Mouse (Mus musculus) CH12.LX (cell line): ENCODE data around the gene Hap1. TPM values are rescaled to one million over a fixed set of nuclear protein-coding genes. Genes with fewer than 3 reads are reported as not detected.

ENCODE experiments used
- DNase-seq: peaks from one replicate; pipeline ENCODE4 v3.0.0-alpha.2; 2013; ENCODE audit errors: extremely low read depth
- H3K27ac ChIP-seq: 2 replicates; pipeline ENCODE4 v1.5.1; 2012; ENCODE audit warnings: low read depth, mild to moderate bottlenecking, control low read depth, moderate library complexity; ENCODE audit not compliant: insufficient read depth
- H3K27me3 ChIP-seq: replicated peaks from 2 replicates; pipeline ENCODE3; 2012; ENCODE audit warnings: inconsistent platforms
- H3K36me3 ChIP-seq, 2 experiments: replicated peaks in 1 of 2; 2 replicates each; pipeline versions ENCODE3 to v1.6.1; 2012; ENCODE audit warnings: inconsistent platforms in 1 of 2, low read length in 1 of 2, mild to moderate bottlenecking in 1 of 2, mixed read lengths in 1 of 2, moderate library complexity in 1 of 2; ENCODE audit not compliant: control insufficient read depth in 1 of 2, insufficient read depth in 1 of 2
- H3K4me1 ChIP-seq, 2 experiments: 2 replicates each; pipeline ENCODE4 v1.6.1; 2012; ENCODE audit warnings: inconsistent platforms in 1 of 2, moderate library complexity in 1 of 2; ENCODE audit not compliant: insufficient read depth in 2 of 2, control insufficient read depth in 1 of 2
- H3K4me2 ChIP-seq: 2 replicates; pipeline ENCODE4 v1.6.1; 2012; ENCODE audit warnings: low read depth, mild to moderate bottlenecking, control low read depth; ENCODE audit not compliant: poor library complexity, insufficient read depth, severe bottlenecking
- H3K4me3 ChIP-seq, 3 experiments: fragments of 150-350 bp in 1 of 3; sonication (generic) in 1 of 3; replicated peaks in 1 of 3; 2 replicates each; pipeline versions ENCODE3 to v1.5.1; 2011 to 2012; ENCODE audit warnings: low read depth in 2 of 3, low read length in 2 of 3, mild to moderate bottlenecking in 2 of 3, moderate library complexity in 2 of 3, control low read depth in 1 of 3, improper control_type of control experiment in 1 of 3, inconsistent platforms in 1 of 3, mixed read lengths in 1 of 3; ENCODE audit not compliant: poor library complexity in 1 of 3
- H3K79me2 ChIP-seq: replicated peaks from 2 replicates; pipeline ENCODE4 v1.6.1; 2012; ENCODE audit warnings: mild to moderate bottlenecking, moderate library complexity; ENCODE audit not compliant: control insufficient read depth, poor library complexity, insufficient read depth, severe bottlenecking; ENCODE audit errors: extremely low read depth
- H3K9ac ChIP-seq: 2 replicates; pipeline ENCODE4 v1.6.1; 2012; ENCODE audit warnings: low read depth, mild to moderate bottlenecking, control low read depth, moderate library complexity; ENCODE audit not compliant: insufficient read depth
- H3K9me3 ChIP-seq: replicated peaks from 2 replicates; pipeline ENCODE3; 2012; ENCODE audit warnings: low read length, inconsistent platforms, mixed read lengths
- CTCF ChIP-seq, 2 experiments: IDR thresholded peaks in 1 of 2; conservative IDR thresholded peaks in 1 of 2; 2 replicates each; pipeline ENCODE4 v1.5.1; 2011 to 2012; ENCODE audit warnings: low read depth in 2 of 2, low read length in 2 of 2, improper control_type of control experiment in 1 of 2, inconsistent platforms in 1 of 2, mild to moderate bottlenecking in 1 of 2, moderate library complexity in 1 of 2
- USF1 ChIP-seq: IDR thresholded peaks from 2 replicates; pipeline ENCODE4 v1.6.1; 2014; ENCODE audit warnings: low read depth, mild to moderate bottlenecking, inconsistent platforms, low read length, improper control_type of control experiment
- dilution Hi-C: fragments of 300-500 bp; cut with MboI; formaldehyde crosslinking; loops from 2 replicates; pipeline ENCODE4 v1.14.3; 2020; ENCODE audit warnings: low sequenced_read_pairs; ENCODE audit not compliant: extremely low pct_unique_long_range_greater_than_20kb, extremely low pct_ligation_motif_present
- in situ Hi-C: fragments of 300-500 bp; cut with MboI; formaldehyde crosslinking; loops from 3 replicates; pipeline ENCODE4 v1.14.3; 2019; ENCODE audit warnings: low sequenced_read_pairs, low pct_ligation_motif_present, low pct_unique_long_range_greater_than_20kb, mixed read lengths
- polyA plus RNA-seq: library from polyadenylated mRNA; unstranded; fragments of >175 nt; gene quantifications from 2 replicates; pipeline ENCODE4 v1.2.1, GENCODE M21; 2012; ENCODE audit warnings: low read depth; ENCODE audit not compliant: insufficient read length
- total RNA-seq, 2 experiments: library from RNA; depleted of rRNA; stranded (reverse); fragments of 300-350 nt in 1 of 2; fragments of >200 nt in 1 of 2; gene quantifications; 2 replicates each; pipeline ENCODE4 v1.2.3; 2012 to 2014

The Hap1 gene
- total and polyA plus RNA-seq, 3 experiments = 0.34 TPM; not detected in 2

DNA sequence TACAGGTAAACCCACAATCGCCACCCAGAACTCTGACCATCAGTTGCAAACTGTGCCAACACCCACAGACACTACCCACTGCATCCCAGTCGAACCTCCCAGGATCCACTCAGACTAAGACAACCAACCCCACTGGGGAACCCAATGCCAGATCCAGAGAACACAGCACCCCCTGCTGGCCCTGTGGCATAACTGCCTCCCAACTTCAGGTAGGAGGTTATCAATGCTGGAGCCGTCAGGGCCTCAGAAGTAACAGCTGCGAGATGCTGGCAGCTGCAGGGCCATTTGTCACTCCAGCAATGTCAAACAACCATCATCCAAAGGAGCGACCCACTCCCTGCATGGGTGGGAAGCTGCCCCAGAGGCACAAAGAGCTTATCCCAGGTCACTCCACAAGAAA is 58.1 kb downstream of the Hap1 start:
- Histone ChIP-seq H3K4me1 (peaks cover under 1 to 5% of the 10 kb centered on the region in 2 experiments; a peak in 2 of 4 replicates), H3K27ac (no peak overlapping the region), H3K9ac (no peak overlapping the region), H3K4me2 (no peak overlapping the region), H3K9me3 (no peaks in the 10 kb centered on the region), H3K4me3 (no peak overlapping the region), H3K79me2 (no peaks in the 10 kb centered on the region), H3K27me3 (peaks cover 71% of the 10 kb centered on the region), H3K36me3 (no peaks in the 10 kb centered on the region)
- dilution Hi-C loops = no loop called here
- TF ChIP-seq USF1 (no peak), CTCF (conservative IDR thresholded peaks at IDR 0.05 in 1 of 2, IDR thresholded peaks at IDR 0.05 in 1 of 2; ENCODE audit: low read depth in 2 of 2, low read length in 2 of 2) (peak; percentile 67 to 72)
- in situ Hi-C loops = loop anchor here (10.0 to 25.0 kb wide), 3 partner anchors 560 to 910 kb away; partner anchors contain the start of genes Gm14180 and Krt10
- no peak for DNase-seq

Other genes with a start within 250 kb of the Hap1 start
- gene Krt13, start 234.6 kb downstream of the Hap1 start, total RNA-seq (2012; rRNA removed) = not detected in 2 replicates
- gene Krt13, start 234.6 kb downstream of the Hap1 start, total RNA-seq (2014; rRNA removed) = not detected in 2 replicates
- gene Krt13, start 234.6 kb downstream of the Hap1 start, polyA plus RNA-seq = not detected in 2 replicates
- gene Krt15, start 220.2 kb downstream of the Hap1 start, total RNA-seq (2012; rRNA removed) = 0.21 TPM in 2 replicates
- not detected in 2 replicates for gene Krt15, start 220.2 kb downstream of the Hap1 start, total RNA-seq (2014; rRNA removed)
- not detected in 2 replicates for gene Krt15, start 220.2 kb downstream of the Hap1 start, polyA plus RNA-seq
- 0.17 TPM in 1 of 2 replicates, not detected in the other for gene Krt19, start 207.5 kb downstream of the Hap1 start, total RNA-seq (2012; rRNA removed)
- gene Krt19, start 207.5 kb downstream of the Hap1 start, total RNA-seq (2014; rRNA removed) = not detected in 2 replicates
- not detected in 2 replicates for gene Krt19, start 207.5 kb downstream of the Hap1 start, polyA plus RNA-seq
- not detected in 2 replicates for gene Krt9, start 162.9 kb downstream of the Hap1 start, total RNA-seq (2012; rRNA removed)
- gene Krt9, start 162.9 kb downstream of the Hap1 start, total RNA-seq (2014; rRNA removed) = not detected in 2 replicates
- gene Krt9, start 162.9 kb downstream of the Hap1 start, polyA plus RNA-seq = not detected in 2 replicates
- not detected in 2 replicates for gene Krt14, start 148.6 kb downstream of the Hap1 start, total RNA-seq (2012; rRNA removed)
- gene Krt14, start 148.6 kb downstream of the Hap1 start, total RNA-seq (2014; rRNA removed) = not detected in 2 replicates
- gene Krt14, start 148.6 kb downstream of the Hap1 start, polyA plus RNA-seq = not detected in 2 replicates
- 0.08 TPM in 1 of 2 replicates, not detected in the other for gene Krt16, start 107.2 kb downstream of the Hap1 start, total RNA-seq (2012; rRNA removed)
- not detected in 2 replicates for gene Krt16, start 107.2 kb downstream of the Hap1 start, total RNA-seq (2014; rRNA removed)
- gene Krt16, start 107.2 kb downstream of the Hap1 start, polyA plus RNA-seq = not detected in 2 replicates
- gene Krt17, start 95.1 kb downstream of the Hap1 start, total RNA-seq (2012; rRNA removed) = 0.76 and 0.97 TPM in 2 replicates
- 0.15 TPM in 1 of 2 replicates, not detected in the other for gene Krt17, start 95.1 kb downstream of the Hap1 start, total RNA-seq (2014; rRNA removed)
- gene Krt17, start 95.1 kb downstream of the Hap1 start, polyA plus RNA-seq = not detected in 2 replicates
- gene Krt42, start 86.3 kb downstream of the Hap1 start, total RNA-seq (2012; rRNA removed) = not detected in 2 replicates
- not detected in 2 replicates for gene Krt42, start 86.3 kb downstream of the Hap1 start, total RNA-seq (2014; rRNA removed)
- gene Krt42, start 86.3 kb downstream of the Hap1 start, polyA plus RNA-seq = not detected in 2 replicates
- 249 and 265 TPM in 2 replicates for gene Eif1, start 36.2 kb downstream of the Hap1 start, total RNA-seq (2012; rRNA removed)
- 401 and 406 TPM in 2 replicates for gene Eif1, start 36.2 kb downstream of the Hap1 start, total RNA-seq (2014; rRNA removed)
- gene Eif1, start 36.2 kb downstream of the Hap1 start, polyA plus RNA-seq = 989 and 1,001 TPM in 2 replicates
- gene Gast, start 21.7 kb downstream of the Hap1 start, total RNA-seq (2012; rRNA removed) = not detected in 2 replicates
- not detected in 2 replicates for gene Gast, start 21.7 kb downstream of the Hap1 start, total RNA-seq (2014; rRNA removed)
- gene Gast, start 21.7 kb downstream of the Hap1 start, polyA plus RNA-seq = not detected in 2 replicates
- gene Jup, start 41.6 kb upstream of the Hap1 start, total RNA-seq (2012; rRNA removed) = 0.92 and 1.1 TPM in 2 replicates
- 0.34 and 0.68 TPM in 2 replicates for gene Jup, start 41.6 kb upstream of the Hap1 start, total RNA-seq (2014; rRNA removed)
- gene Jup, start 41.6 kb upstream of the Hap1 start, polyA plus RNA-seq = 1.3 and 1.4 TPM in 2 replicates
- 0.04 TPM in 1 of 2 replicates, not detected in the other for gene P3h4, start 58.7 kb upstream of the Hap1 start, total RNA-seq (2012; rRNA removed)
- gene P3h4, start 58.7 kb upstream of the Hap1 start, total RNA-seq (2014; rRNA removed) = not detected in 2 replicates
- not detected in 2 replicates for gene P3h4, start 58.7 kb upstream of the Hap1 start, polyA plus RNA-seq
- 0.34 and 0.63 TPM in 2 replicates for gene Fkbp10, start 59.6 kb upstream of the Hap1 start, total RNA-seq (2012; rRNA removed)
- 0.24 and 0.46 TPM in 2 replicates for gene Fkbp10, start 59.6 kb upstream of the Hap1 start, total RNA-seq (2014; rRNA removed)
- 0.30 and 0.31 TPM in 2 replicates for gene Fkbp10, start 59.6 kb upstream of the Hap1 start, polyA plus RNA-seq
- gene Nt5c3b, start 85.7 kb upstream of the Hap1 start, total RNA-seq (2012; rRNA removed) = 54.4 and 60.3 TPM in 2 replicates
- 50.1 and 54.2 TPM in 2 replicates for gene Nt5c3b, start 85.7 kb upstream of the Hap1 start, total RNA-seq (2014; rRNA removed)
- 63.5 and 68.2 TPM in 2 replicates for gene Nt5c3b, start 85.7 kb upstream of the Hap1 start, polyA plus RNA-seq
- 0.67 and 1.1 TPM in 2 replicates for gene Klhl10, start 85.8 kb upstream of the Hap1 start, total RNA-seq (2012; rRNA removed)
- 0.48 and 0.54 TPM in 2 replicates for gene Klhl10, start 85.8 kb upstream of the Hap1 start, total RNA-seq (2014; rRNA removed)
- 0.30 and 0.56 TPM in 2 replicates for gene Klhl10, start 85.8 kb upstream of the Hap1 start, polyA plus RNA-seq
- 19.5 and 24.1 TPM in 2 replicates for gene Klhl11, start 116.6 kb upstream of the Hap1 start, total RNA-seq (2012; rRNA removed)
- gene Klhl11, start 116.6 kb upstream of the Hap1 start, total RNA-seq (2014; rRNA removed) = 12.8 and 13.7 TPM in 2 replicates
- 9.8 and 10.1 TPM in 2 replicates for gene Klhl11, start 116.6 kb upstream of the Hap1 start, polyA plus RNA-seq
- gene Acly, start 171.9 kb upstream of the Hap1 start, total RNA-seq (2012; rRNA removed) = 246 and 263 TPM in 2 replicates
- 245 and 277 TPM in 2 replicates for gene Acly, start 171.9 kb upstream of the Hap1 start, total RNA-seq (2014; rRNA removed)
- 196 and 213 TPM in 2 replicates for gene Acly, start 171.9 kb upstream of the Hap1 start, polyA plus RNA-seq
- gene Ttc25, start 189.5 kb upstream of the Hap1 start, total RNA-seq (2012; rRNA removed) = 1.3 and 1.8 TPM in 2 replicates
- 0.51 and 0.70 TPM in 2 replicates for gene Ttc25, start 189.5 kb upstream of the Hap1 start, total RNA-seq (2014; rRNA removed)
- gene Ttc25, start 189.5 kb upstream of the Hap1 start, polyA plus RNA-seq = 6.4 and 12.8 TPM in 2 replicates
- 80.2 and 91.6 TPM in 2 replicates for gene Cnp, start 218.8 kb upstream of the Hap1 start, total RNA-seq (2012; rRNA removed)
- 75.9 and 87.8 TPM in 2 replicates for gene Cnp, start 218.8 kb upstream of the Hap1 start, total RNA-seq (2014; rRNA removed)
- 77.7 and 81.2 TPM in 2 replicates for gene Cnp, start 218.8 kb upstream of the Hap1 start, polyA plus RNA-seq